9 mouse cellular contexts compared by ENCODE assay signal in the genomic region with DNA sequence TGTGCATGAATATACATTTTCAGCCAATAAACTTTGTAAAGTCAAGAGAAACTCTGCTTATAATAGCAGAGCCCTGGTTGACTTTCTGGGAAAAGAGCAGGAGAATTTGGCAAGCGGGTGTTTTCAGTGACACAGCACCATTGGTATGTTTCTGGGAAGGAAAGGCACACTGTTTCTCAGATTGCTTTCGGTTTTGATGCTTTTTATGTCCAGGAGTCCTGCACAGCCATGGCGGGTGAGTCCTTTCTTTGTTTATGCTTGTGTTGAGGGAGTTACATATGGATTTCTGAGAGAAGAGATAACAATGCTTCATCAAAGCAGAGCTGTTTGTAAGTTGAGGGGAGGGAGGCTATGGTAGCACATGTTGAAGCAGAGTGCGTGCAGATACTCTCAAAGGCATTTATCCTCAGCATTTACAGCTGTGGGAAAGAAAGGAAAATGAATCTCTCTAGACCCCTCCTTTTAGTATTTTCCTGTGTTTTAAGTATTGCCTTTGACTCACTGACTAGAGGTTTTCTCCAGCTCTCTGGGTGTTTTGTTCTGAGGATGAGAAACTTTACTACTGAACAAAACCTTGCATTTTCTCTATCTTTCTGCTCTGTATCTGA. TPM values are rescaled to one million over a fixed set of nuclear protein-coding genes. Genes with fewer than 3 reads are reported as not detected.
DNase-seq lines count a peak whose midpoint lies in the region; ATAC-seq and TF ChIP-seq lines count a peak whose summit lies in the region.
"Had no signal": no experiment of that assay in that cellular context is flagged by ENCODE, and none has a peak within 500 bp of the region (broad histone marks: within the 10 kb centered on the region; RNA-seq: fewer than 3 reads in every experiment).

Casp12 (plus strand) TSS at position 140 of the 608 bp plus-strand sequence.

- no peak for TF ChIP-seq CTCF in gastrocnemius, adult 2 months (IDR thresholded peaks at IDR 0.05)
- no peak for TF ChIP-seq CTCF in intestine, postnatal 0 days (IDR thresholded peaks at IDR 0.05; ENCODE audit: low read depth)

- no peak within 1 kb of the TSS for H3K9ac ChIP-seq in intestine, postnatal 0 days (ENCODE audit: low read depth, low read length)
- H3K9ac ChIP-seq in midbrain, embryonic 11.5 days (ENCODE audit: low read length), result no peak within 1 kb of the TSS
- no peak within 1 kb of the TSS for H3K9ac ChIP-seq in midbrain, embryonic 14.5 days (replicated peaks; ENCODE audit: low read length)
- no peak within 1 kb of the TSS for H3K9ac ChIP-seq in hindbrain, embryonic 12.5 days

- no peaks in the 10 kb centered on the region for H3K27me3 ChIP-seq in intestine, postnatal 0 days (replicated peaks; ENCODE audit: control insufficient read depth, insufficient read depth, low read length)
- H3K27me3 ChIP-seq in midbrain, embryonic 11.5 days (ENCODE audit: control insufficient read depth, insufficient read depth, low read length), result no peaks in the 10 kb centered on the region
- H3K27me3 ChIP-seq in midbrain, embryonic 14.5 days (ENCODE audit: control insufficient read depth, insufficient read depth, low read length), result no peaks in the 10 kb centered on the region
- no peaks in the 10 kb centered on the region for H3K27me3 ChIP-seq in hindbrain, embryonic 12.5 days

- 44% methylated on average over 4 of the region's 4 CpGs for WGBS in intestine, postnatal 0 days
- WGBS in midbrain, embryonic 11.5 days, result 79% methylated on average over 4 of the region's 4 CpGs
- WGBS in midbrain, embryonic 14.5 days, result 82% methylated on average over 4 of the region's 4 CpGs
- 75% methylated on average over 4 of the region's 4 CpGs for WGBS in hindbrain, embryonic 12.5 days

- intact Hi-C loops in gastrocnemius, adult 2 months (cut with DNase I), result no loop called here

- peak within 1 kb of the TSS; percentile 75 for H3K4me3 ChIP-seq in gastrocnemius, adult 2 months
- peak within 1 kb of the TSS; percentile 27 for H3K4me3 ChIP-seq in intestine, postnatal 0 days (ENCODE audit: low read depth, low read length)
- H3K4me3 ChIP-seq in midbrain, embryonic 11.5 days (ENCODE audit: low read depth, low read length), result no peak within 1 kb of the TSS
- H3K4me3 ChIP-seq in midbrain, embryonic 14.5 days (replicated peaks; ENCODE audit: low read depth, low read length), result no peak within 1 kb of the TSS
- no peak within 1 kb of the TSS for H3K4me3 ChIP-seq in hindbrain, embryonic 12.5 days

- H3K4me2 ChIP-seq in intestine, postnatal 0 days (replicated peaks; ENCODE audit: low read depth), result peak within 1 kb of the TSS; percentile 48
- H3K4me2 ChIP-seq in midbrain, embryonic 11.5 days, result no peak within 1 kb of the TSS
- H3K4me2 ChIP-seq in midbrain, embryonic 14.5 days (ENCODE audit: low read length), result no peak within 1 kb of the TSS
- H3K4me2 ChIP-seq in hindbrain, embryonic 12.5 days (replicated peaks), result no peak within 1 kb of the TSS

- no peaks in the 10 kb centered on the region for H3K4me1 ChIP-seq in intestine, postnatal 0 days (replicated peaks; ENCODE audit: control insufficient read depth, insufficient read depth, low read length)
- H3K4me1 ChIP-seq in midbrain, embryonic 11.5 days (ENCODE audit: control insufficient read depth, insufficient read depth, low read length), result no peaks in the 10 kb centered on the region
- no peaks in the 10 kb centered on the region for H3K4me1 ChIP-seq in midbrain, embryonic 14.5 days (ENCODE audit: control insufficient read depth, insufficient read depth, low read length)
- no peaks in the 10 kb centered on the region for H3K4me1 ChIP-seq in hindbrain, embryonic 12.5 days

- H3K9me3 ChIP-seq in intestine, postnatal 0 days (ENCODE audit: control insufficient read depth), result no peaks in the 10 kb centered on the region
- no peaks in the 10 kb centered on the region for H3K9me3 ChIP-seq in midbrain, embryonic 11.5 days (ENCODE audit: control insufficient read depth, low read length)
- H3K9me3 ChIP-seq in midbrain, embryonic 14.5 days (ENCODE audit: control insufficient read depth, low read length), result no peaks in the 10 kb centered on the region
- no peaks in the 10 kb centered on the region for H3K9me3 ChIP-seq in hindbrain, embryonic 12.5 days (replicated peaks)

- peak; percentile 28 to 32 for DNase-seq in adrenal gland, adult 18-20 months (ENCODE audit: low spot score in 2 of 2)
- peak; percentile 36 for DNase-seq in gastrocnemius, adult 2 months
- DNase-seq in midbrain, embryonic 11.5 days (ENCODE audit: low spot score, missing footprints), result no peak
- no peak for DNase-seq in midbrain, embryonic 14.5 days
- DNase-seq in left cerebral cortex, adult 9 months (ENCODE audit: low spot score in 2 of 2), result no peak

- H3K36me3 ChIP-seq in intestine, postnatal 0 days (ENCODE audit: control insufficient read depth, insufficient read depth), result no peaks in the 10 kb centered on the region
- no peaks in the 10 kb centered on the region for H3K36me3 ChIP-seq in midbrain, embryonic 11.5 days (ENCODE audit: control insufficient read depth, insufficient read depth, low read length)
- H3K36me3 ChIP-seq in midbrain, embryonic 14.5 days (ENCODE audit: control insufficient read depth, insufficient read depth, low read length), result no peaks in the 10 kb centered on the region
- H3K36me3 ChIP-seq in hindbrain, embryonic 12.5 days, result no peaks in the 10 kb centered on the region

- peak within 1 kb of the TSS; percentile 85 for H3K27ac ChIP-seq in gastrocnemius, adult 2 months
- H3K27ac ChIP-seq in intestine, postnatal 0 days (ENCODE audit: low read depth, low read length), result 0 out of 2 replicates have a peak within 1 kb of the TSS, but pooled peaks have one; percentile 46
- no peak within 1 kb of the TSS for H3K27ac ChIP-seq in midbrain, embryonic 11.5 days (ENCODE audit: low read depth, low read length)
- no peak within 1 kb of the TSS for H3K27ac ChIP-seq in midbrain, embryonic 14.5 days (replicated peaks; ENCODE audit: low read depth, low read length)
- H3K27ac ChIP-seq in hindbrain, embryonic 12.5 days, result no peak within 1 kb of the TSS

- no peak for ATAC-seq in intestine, postnatal 0 days
- 0 out of 2 replicates have a peak, but pooled peaks have one; percentile 19 for ATAC-seq in megakaryocyte progenitor cell, adult 5-6 weeks (replicated peaks; ENCODE audit: poor library complexity)
- ATAC-seq in midbrain, embryonic 11.5 days (ENCODE audit: low FRiP score), result no peak
- ATAC-seq in midbrain, embryonic 14.5 days (ENCODE audit: low FRiP score, low TSS enrichment), result no peak
- ATAC-seq in hindbrain, embryonic 12.5 days (ENCODE audit: low FRiP score), result no peak
- ATAC-seq: inflammation-experienced regulatory T-cells, adult 6 months had no signal

RNA-seq across cellular contexts. Expression of gene Casp12, which starts in this region (rescaled TPM):
- total RNA-seq in adrenal gland, adult 18-20 months (2021), result 10 to 100 TPM; 21.2 to 37.8 TPM
- total RNA-seq in gastrocnemius, adult 2 months (2021), result 1 to 10 TPM; 9.1 to 9.4 TPM
- 7.5 and 8.2 TPM in 2 replicates for polyA plus RNA-seq in intestine, postnatal 0 days (2015; fragmentation: Nextera tagmentation; extraction: Ambion mirVana)
- total RNA-seq in megakaryocyte progenitor cell, adult 5-6 weeks (2015), result 2.4 and 3.4 TPM in 2 replicates
- total RNA-seq in megakaryocyte progenitor cell, adult 5-6 weeks (2017), result 1.2 and 1.9 TPM in 2 replicates
- polyA plus RNA-seq in midbrain, embryonic 11.5 days (2014; fragmentation: Nextera tagmentation; extraction: Ambion mirVana), result 0.29 TPM in 1 of 2 replicates, not detected in the other
- 0.62 TPM in 1 of 2 replicates, not detected in the other for polyA plus RNA-seq in midbrain, embryonic 14.5 days (2014; fragmentation: Nextera tagmentation; extraction: Ambion mirVana)
- 0.12 and 0.26 TPM in 2 replicates for polyA plus RNA-seq in hindbrain, embryonic 12.5 days (2016; fragmentation: Nextera tagmentation; extraction: Ambion mirVana)
- polyA plus RNA-seq: inflammation-experienced regulatory T-cells, adult 6 months had no signal

Comparison
In these comparisons a context has a peak if more than half of its experiments do, and no peak if none do; other contexts are left out.
1. DNase-seq: peak in adrenal gland, adult 18-20 months (2 of 2) and gastrocnemius, adult 2 months (single experiment); none in midbrain, embryonic 11.5 days (single experiment), midbrain, embryonic 14.5 days (single experiment) and left cerebral cortex, adult 9 months (0 of 2).
2. H3K27ac ChIP-seq: peak in gastrocnemius, adult 2 months (single experiment) and intestine, postnatal 0 days (single experiment); none in midbrain, embryonic 11.5 days (single experiment), midbrain, embryonic 14.5 days (single experiment) and hindbrain, embryonic 12.5 days (single experiment).
3. H3K4me3 ChIP-seq: peak in gastrocnemius, adult 2 months (single experiment) and intestine, postnatal 0 days (single experiment); none in midbrain, embryonic 11.5 days (single experiment), midbrain, embryonic 14.5 days (single experiment) and hindbrain, embryonic 12.5 days (single experiment).